In genomic region chr17:56907096-56907495, GRCm38 (mm10) we compare ENCODE assay signal across 18 mouse cellular contexts. TPM values are rescaled to one million over a fixed set of nuclear protein-coding genes. Genes with fewer than 3 reads are reported as not detected.
DNase-seq lines count a peak whose midpoint lies in the region; ATAC-seq and TF ChIP-seq lines count a peak whose summit lies in the region.
"Had no signal": no experiment of that assay in that cellular context is flagged by ENCODE, and none has a peak within 500 bp of the region (broad histone marks: within the 10 kb centered on the region; RNA-seq: fewer than 3 reads in every experiment).

No protein-coding gene starts in this region.

- no peaks in the 10 kb centered on the region for H3K27me3 ChIP-seq in heart, embryonic 15.5 days
- no peaks in the 10 kb centered on the region for H3K27me3 ChIP-seq in lung, embryonic 15.5 days
- H3K27me3 ChIP-seq in hindbrain, postnatal 0 days (ENCODE audit: insufficient read depth, low read length), result no peaks in the 10 kb centered on the region
- H3K27me3 ChIP-seq: neural tube, embryonic 15.5 days had no signal

- no peak overlapping the region for H3K9ac ChIP-seq in heart, embryonic 15.5 days
- no peak overlapping the region for H3K9ac ChIP-seq in lung, embryonic 15.5 days
- H3K9ac ChIP-seq in hindbrain, postnatal 0 days (replicated peaks; ENCODE audit: low read length), result no peak overlapping the region
- H3K9ac ChIP-seq: neural tube, embryonic 15.5 days had no signal

- 77% methylated on average over 5 of the region's 5 CpGs for WGBS in heart, embryonic 15.5 days
- 55% methylated on average over 5 of the region's 5 CpGs for WGBS in lung, embryonic 15.5 days
- WGBS in hindbrain, postnatal 0 days, result 91% methylated on average over 5 of the region's 5 CpGs

- H3K36me3 ChIP-seq in heart, embryonic 15.5 days, result peaks cover 33% of the 10 kb centered on the region; the same call in 1 of the 2 replicates
- peaks cover 30% of the 10 kb centered on the region for H3K36me3 ChIP-seq in lung, embryonic 15.5 days
- H3K36me3 ChIP-seq in hindbrain, postnatal 0 days (ENCODE audit: insufficient read depth, low read length), result peaks cover 22% of the 10 kb centered on the region; the same call in 1 of the 2 replicates

- peak overlapping the region; percentile 59; the same call in 1 of the 2 replicates for H3K27ac ChIP-seq in heart, embryonic 15.5 days
- peak overlapping the region; percentile 65 for H3K27ac ChIP-seq in lung, embryonic 15.5 days
- no peak overlapping the region for H3K27ac ChIP-seq in hindbrain, postnatal 0 days
- H3K27ac ChIP-seq: hindbrain, embryonic 10.5 days; neural tube, embryonic 15.5 days had no signal

- no peak for ATAC-seq in heart, embryonic 15.5 days (replicated peaks; ENCODE audit: insufficient number of reproducible peaks, insufficient read depth, low FRiP score, low read depth)
- ATAC-seq in lung, embryonic 15.5 days (ENCODE audit: borderline replicate concordance, extremely low read depth, low FRiP score, low TSS enrichment), result peak; percentile 68
- ATAC-seq in hindbrain, postnatal 0 days, result no peak

- H3K4me2 ChIP-seq in heart, embryonic 15.5 days, result no peak overlapping the region
- no peak overlapping the region for H3K4me2 ChIP-seq in lung, embryonic 15.5 days
- no peak overlapping the region for H3K4me2 ChIP-seq in hindbrain, postnatal 0 days (ENCODE audit: low read depth, low read length)
- H3K4me2 ChIP-seq: neural tube, embryonic 15.5 days had no signal

- no peak for DNase-seq in heart, postnatal 36 days
- peak; percentile 73 for DNase-seq in kidney, adult 9 months
- DNase-seq in urinary bladder, adult 2 months (ENCODE audit: low spot score), result peak; percentile 67
- DNase-seq in B cell, adult 2 months, result no peak
- DNase-seq in hindbrain, postnatal 0 days (ENCODE audit: low spot score), result no peak
- no peak for DNase-seq in heart, adult 8-10 months (ENCODE audit: low spot score)
- DNase-seq: cerebellum, postnatal 36 days; heart, adult 11 months had no signal

- no peaks in the 10 kb centered on the region for H3K9me3 ChIP-seq in heart, embryonic 15.5 days (replicated peaks)
- H3K9me3 ChIP-seq in lung, embryonic 15.5 days, result no peaks in the 10 kb centered on the region
- no peaks in the 10 kb centered on the region for H3K9me3 ChIP-seq in hindbrain, postnatal 0 days (ENCODE audit: low read length)
- H3K9me3 ChIP-seq: hindbrain, embryonic 10.5 days; neural tube, embryonic 15.5 days had no signal

- no peak for TF ChIP-seq CTCF in hindbrain, postnatal 0 days (IDR thresholded peaks at IDR 0.05; ENCODE audit: low read depth)

- peaks cover 23% of the 10 kb centered on the region for H3K4me1 ChIP-seq in heart, embryonic 15.5 days (replicated peaks)
- H3K4me1 ChIP-seq in lung, embryonic 15.5 days, result peaks cover 33% of the 10 kb centered on the region
- 0 out of 2 replicates have a peak, but pooled peaks cover 7% of the 10 kb centered on the region for H3K4me1 ChIP-seq in hindbrain, postnatal 0 days (ENCODE audit: insufficient read depth, low read length)
- H3K4me1 ChIP-seq: neural tube, embryonic 15.5 days had no signal

- H3K4me3 ChIP-seq in heart, embryonic 15.5 days, result no peak overlapping the region
- no peak overlapping the region for H3K4me3 ChIP-seq in lung, embryonic 15.5 days
- H3K4me3 ChIP-seq in hindbrain, postnatal 0 days (ENCODE audit: low read length), result no peak overlapping the region
- H3K4me3 ChIP-seq: hindbrain, embryonic 10.5 days; neural tube, embryonic 15.5 days had no signal

- intact Hi-C loops in heart, postnatal 36 days (cut with DNase I), result no loop called here

RNA-seq across cellular contexts. Expression of gene Mllt1, which starts 28.1 kb away (rescaled TPM):
- 25.8 and 35.3 TPM in 2 replicates for polyA plus RNA-seq in heart, embryonic 15.5 days (2015; fragmentation: Nextera tagmentation; extraction: Ambion mirVana)
- 10 to 100 TPM; 23.9 to 25.9 TPM for total RNA-seq in heart, postnatal 36 days (2021)
- 50.0 and 53.2 TPM in 2 replicates for polyA plus RNA-seq in lung, embryonic 15.5 days (2015; fragmentation: Nextera tagmentation; extraction: Ambion mirVana)
- 33.8 and 34.5 TPM in 2 replicates for polyA plus RNA-seq in urinary bladder, adult 2 months (2012; rRNA removed)
- total RNA-seq in hindbrain, postnatal 0 days (2014; rRNA removed), result 131 and 135 TPM in 2 replicates
- 46.7 and 52.0 TPM in 2 replicates for polyA plus RNA-seq in hindbrain, postnatal 0 days (2015; fragmentation: Nextera tagmentation; extraction: Ambion mirVana)
- 10 to 100 TPM; 23.3 to 26.9 (median 26.4) TPM for total RNA-seq in heart, adult 8-10 months (2022)

RNA-seq across cellular contexts. Expression of gene 1700061G19Rik, which starts 31.8 kb away (rescaled TPM):
- polyA plus RNA-seq in heart, embryonic 15.5 days (2015; fragmentation: Nextera tagmentation; extraction: Ambion mirVana), result 0.30 and 0.43 TPM in 2 replicates
- not detected for total RNA-seq in heart, postnatal 36 days (2021)
- polyA plus RNA-seq in lung, embryonic 15.5 days (2015; fragmentation: Nextera tagmentation; extraction: Ambion mirVana), result 0.23 and 0.35 TPM in 2 replicates
- 2.9 and 3.1 TPM in 2 replicates for polyA plus RNA-seq in urinary bladder, adult 2 months (2012; rRNA removed)
- not detected in 2 replicates for total RNA-seq in hindbrain, postnatal 0 days (2014; rRNA removed)
- polyA plus RNA-seq in hindbrain, postnatal 0 days (2015; fragmentation: Nextera tagmentation; extraction: Ambion mirVana), result 0.34 and 0.35 TPM in 2 replicates
- total RNA-seq in heart, adult 8-10 months (2022), result not detected
- total RNA-seq: midbrain, postnatal 0 days had no signal
- polyA plus RNA-seq: small intestine, adult 2 months had no signal

RNA-seq across cellular contexts. Expression of gene Acsbg2, which starts 32.8 kb away (rescaled TPM):
- not detected in 2 replicates for polyA plus RNA-seq in heart, embryonic 15.5 days (2015; fragmentation: Nextera tagmentation; extraction: Ambion mirVana)
- total RNA-seq in heart, postnatal 36 days (2021), result not detected
- polyA plus RNA-seq in lung, embryonic 15.5 days (2015; fragmentation: Nextera tagmentation; extraction: Ambion mirVana), result not detected in 2 replicates
- 0.03 TPM in 1 of 2 replicates, not detected in the other for polyA plus RNA-seq in urinary bladder, adult 2 months (2012; rRNA removed)
- total RNA-seq in hindbrain, postnatal 0 days (2014; rRNA removed), result not detected in 2 replicates
- polyA plus RNA-seq in hindbrain, postnatal 0 days (2015; fragmentation: Nextera tagmentation; extraction: Ambion mirVana), result not detected in 2 replicates
- not detected for total RNA-seq in heart, adult 8-10 months (2022)
- total RNA-seq: layer of hippocampus, postnatal 10 days; MEL had no signal
- polyA plus RNA-seq: hindbrain, embryonic 10.5 days; limb, embryonic 11.5 days; liver, embryonic 16.5 days; midbrain, postnatal 0 days; neural tube, embryonic 15.5 days; small intestine, adult 2 months had no signal

Comparison
In these comparisons a context has a peak if more than half of its experiments do, and no peak if none do; other contexts are left out.
1. DNase-seq: peak in kidney, adult 9 months (single experiment) and urinary bladder, adult 2 months (single experiment); none in heart, postnatal 36 days (0 of 2), B cell, adult 2 months (0 of 2), hindbrain, postnatal 0 days (single experiment) and heart, adult 8-10 months (single experiment).